Mouse (Mus musculus) kidney, adult 2 months (tissue): ENCODE data around the gene Pim1. TPM values are rescaled to one million over a fixed set of nuclear protein-coding genes. Genes with fewer than 3 reads are reported as not detected.
"Not testable (repeated sequence)": the region's sequence is repeated elsewhere in the genome, so short reads cannot be mapped to it uniquely, and the experiment has no call there.

Experiments used
- DNase-seq: peaks from one replicate; pipeline ENCODE4 v3.0.0; 2021
- H3K27ac ChIP-seq: fragments of 200-500 bp; 2 replicates; pipeline ENCODE4 v1.5.1; 2012; ENCODE audit warnings: low read depth, low read length, control low read depth, inconsistent platforms; ENCODE audit not compliant: insufficient read depth
- H3K27me3 ChIP-seq: fragments of 200-500 bp; replicated peaks from 2 replicates; pipeline ENCODE4 v1.6.1; 2012; ENCODE audit warnings: mild to moderate bottlenecking, moderate library complexity, low read length, inconsistent platforms; ENCODE audit not compliant: control insufficient read depth, insufficient read depth
- H3K36me3 ChIP-seq: fragments of 200-500 bp; 2 replicates; pipeline ENCODE4 v1.6.1; 2012; ENCODE audit warnings: mild to moderate bottlenecking, moderate library complexity, low read length, inconsistent platforms; ENCODE audit not compliant: control insufficient read depth, insufficient read depth
- H3K4me1 ChIP-seq: fragments of 200-500 bp; 2 replicates; pipeline ENCODE4 v1.6.1; 2011; ENCODE audit warnings: low read length; ENCODE audit not compliant: control insufficient read depth, insufficient read depth
- H3K4me3 ChIP-seq: fragments of 200-500 bp; 2 replicates; pipeline ENCODE4 v1.5.1; 2011; ENCODE audit warnings: mild to moderate bottlenecking, low read depth, low read length, control low read depth; ENCODE audit not compliant: insufficient read depth
- CTCF ChIP-seq: fragments of 200-500 bp; conservative IDR thresholded peaks from 2 replicates; pipeline ENCODE4 v1.5.1; 2011; ENCODE audit warnings: low read depth, mild to moderate bottlenecking, control low read depth, low read length, moderate library complexity, mixed read lengths; ENCODE audit not compliant: insufficient read depth, insufficient read length
- POLR2A ChIP-seq: fragments of 200-500 bp; IDR thresholded peaks from one replicate; pipeline ENCODE4 v1.6.1; 2011; ENCODE audit warnings: low read depth, low read length, control low read depth
- WGBS: fragments of 180-500 bp; shearing (Covaris S2); methylation state at CpG from one replicate; pipeline ENCODE4 v1.1.7; 2018; 5-methylcytosine and 5-hydroxymethylcytosine counted together
- polyA plus RNA-seq: library from polyadenylated mRNA; depleted of rRNA; stranded (reverse); fragments of >200 nt; gene quantifications from 2 replicates; pipeline ENCODE4 v1.2.3, GENCODE M21; 2012

Pim1 gene
- polyA plus RNA-seq, 1 experiment = 18.8 TPM

DNA sequence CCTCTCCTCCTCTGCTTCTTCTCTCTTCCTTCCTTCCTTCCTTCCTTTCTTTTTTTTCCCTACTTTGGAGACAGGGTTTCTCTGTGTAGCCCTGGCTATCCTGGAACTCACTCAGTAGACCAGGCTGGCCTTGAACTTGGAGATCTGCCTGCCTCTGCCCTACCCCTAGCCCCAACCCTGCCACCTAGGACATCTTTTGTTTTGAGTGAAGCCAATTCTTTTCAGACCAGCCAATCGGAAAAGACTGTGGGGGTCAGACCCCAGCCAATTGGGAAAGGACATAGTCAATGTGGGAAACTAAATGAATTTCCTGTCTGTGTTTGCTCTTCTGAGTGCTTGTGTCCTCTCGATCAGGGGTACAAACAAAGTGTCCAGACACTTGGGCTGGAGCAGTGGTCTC lies 42.0 kb upstream of the Pim1 start:
- 0 out of 2 replicates have a peak, but pooled peaks cover 3% of the 10 kb centered on the region for H3K4me1 ChIP-seq
- no peak for DNase-seq
- H3K27me3 ChIP-seq = no peaks in the 10 kb centered on the region
- no peaks in the 10 kb centered on the region for H3K36me3 ChIP-seq
- WGBS = 67% methylated on average over 2 of the region's 2 CpGs
- no peak overlapping the region for H3K4me3 ChIP-seq
- no peak overlapping the region for H3K27ac ChIP-seq
- no peak for TF ChIP-seq POLR2A
- TF ChIP-seq CTCF = no peak

DNA sequence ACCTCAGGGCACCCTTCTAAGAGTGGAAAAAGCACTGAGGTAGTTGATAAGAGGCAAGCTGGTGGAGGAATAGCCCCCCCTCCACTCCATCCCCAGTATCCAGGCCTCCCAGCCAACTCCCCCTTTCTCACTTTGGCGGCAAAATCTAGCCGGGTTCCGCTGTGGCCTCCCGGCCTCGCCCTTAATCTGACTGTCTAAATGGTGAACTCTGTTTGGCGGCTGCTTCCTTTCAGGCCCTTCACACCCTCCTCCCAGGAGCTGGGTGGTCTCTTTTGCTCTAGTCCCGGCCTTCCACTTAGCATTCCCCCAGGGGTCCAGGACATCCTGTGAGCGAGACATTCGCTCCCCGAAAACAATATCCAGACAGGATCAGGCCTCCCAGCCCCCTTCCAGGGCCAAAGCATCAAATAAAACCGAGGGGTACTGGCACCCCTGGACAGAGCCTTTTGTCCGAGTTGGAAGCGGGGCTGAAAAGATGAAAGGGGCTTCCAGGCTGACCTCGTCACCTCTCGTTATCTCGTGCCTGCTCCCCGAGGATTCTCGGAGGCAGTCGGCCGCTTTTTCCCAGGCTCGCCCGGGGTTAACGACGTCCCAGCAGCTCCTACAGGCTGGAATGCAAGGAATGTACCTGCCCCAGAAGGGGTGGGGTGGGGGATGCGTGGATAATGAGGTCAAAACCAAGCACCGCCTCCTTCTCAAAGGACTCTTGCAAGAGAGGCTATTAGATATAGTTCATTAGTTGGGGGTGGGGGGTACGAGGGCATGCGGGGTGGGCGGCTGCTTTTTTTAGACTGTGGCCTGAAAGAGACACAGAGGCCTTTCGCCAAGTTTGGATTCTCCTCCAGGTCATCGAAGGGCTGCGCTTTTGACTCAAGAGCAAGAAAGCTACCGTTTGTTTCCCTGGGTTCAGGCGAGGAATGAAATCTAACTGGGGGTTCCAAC lies 39.4 kb upstream of the Pim1 start:
- Histone ChIP-seq H3K36me3 (no peaks in the 10 kb centered on the region), H3K27me3 (no peaks in the 10 kb centered on the region), H3K27ac (peak overlapping the region; percentile 53; the same call in 1 of the 2 replicates), H3K4me1 (0 out of 2 replicates have a peak, but pooled peaks cover 3% of the 10 kb centered on the region), H3K4me3 (peak overlapping the region; percentile 3; the same call in 1 of the 2 replicates)
- peak; percentile 89 for DNase-seq
- TF ChIP-seq CTCF (no peak; the same call in 1 of the 2 replicates), POLR2A (no peak)
- WGBS = 16% methylated on average over 34 of the region's 34 CpGs

DNA sequence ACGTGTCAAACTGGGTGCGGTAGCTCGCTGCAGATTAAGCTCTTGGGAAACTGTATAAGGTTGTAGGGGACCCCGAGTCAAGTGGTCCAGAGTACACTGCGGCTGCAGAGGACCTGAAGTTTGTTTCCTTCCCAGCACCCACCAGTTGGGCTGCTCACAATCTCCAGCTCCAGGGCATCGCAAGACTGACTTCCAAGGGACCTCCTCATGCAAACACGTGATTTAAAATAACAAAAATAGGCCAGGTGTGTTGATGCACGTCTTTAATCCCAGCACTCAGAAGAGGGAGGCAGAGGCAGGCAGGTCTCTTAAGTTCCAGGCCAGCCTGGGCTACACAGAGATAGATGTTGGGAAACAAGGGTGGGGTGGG lies 38.7 kb upstream of the Pim1 start:
- DNase-seq = no peak
- Histone ChIP-seq H3K36me3 (no peaks in the 10 kb centered on the region), H3K27ac (0 out of 2 replicates have a peak overlapping the region, but pooled peaks have one; percentile 13), H3K4me1 (0 out of 2 replicates have a peak, but pooled peaks cover 3% of the 10 kb centered on the region), H3K27me3 (no peaks in the 10 kb centered on the region), H3K4me3 (no peak overlapping the region)
- WGBS = 41% methylated on average over 8 of the region's 8 CpGs
- TF ChIP-seq CTCF (no peak), POLR2A (no peak)

GRCm38 (mm10) chr17:29454119-29454518 lies 36.4 kb upstream of the Pim1 start:
- not testable (repeated sequence) for H3K4me3 ChIP-seq, H3K27me3 ChIP-seq, H3K36me3 ChIP-seq, H3K27ac ChIP-seq, H3K4me1 ChIP-seq, DNase-seq
- 0 out of 2 replicates have a peak, but pooled peaks have one; percentile 17 for TF ChIP-seq CTCF
- 96% methylated on average over 2 of the region's 3 CpGs for WGBS

GRCm38 (mm10) chr17:29455411-29456120 lies 35.0 kb upstream of the Pim1 start:
- peak; percentile 69 for DNase-seq
- Histone ChIP-seq H3K4me1 (0 out of 2 replicates have a peak, but pooled peaks cover 3% of the 10 kb centered on the region), H3K27ac (no peak overlapping the region), H3K27me3 (no peaks in the 10 kb centered on the region), H3K4me3 (no peak overlapping the region), H3K36me3 (no peaks in the 10 kb centered on the region)
- WGBS = 68% methylated on average over 9 of the region's 9 CpGs
- no peak for TF ChIP-seq CTCF

DNA sequence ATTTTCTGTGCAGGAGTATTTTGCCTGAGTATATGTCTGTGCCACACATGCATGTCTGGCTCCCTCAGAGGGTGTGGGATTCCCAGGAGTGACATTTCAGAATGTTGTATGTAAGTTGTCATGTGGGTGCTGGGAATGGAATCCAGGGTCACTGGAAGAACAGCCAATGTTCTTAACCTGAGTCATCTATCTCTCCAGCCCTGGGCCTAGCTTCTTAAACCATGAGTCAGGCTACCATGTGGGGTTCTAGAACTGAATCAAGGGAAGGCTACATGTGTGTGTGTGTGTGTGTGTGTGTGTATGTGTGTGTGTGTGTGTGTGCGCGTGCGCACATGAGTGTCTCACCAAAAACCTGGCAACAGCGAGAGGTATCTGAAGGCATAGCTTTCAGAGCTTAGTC lies 34.1 kb upstream of the Pim1 start:
- Histone ChIP-seq H3K4me3 (no peak overlapping the region), H3K36me3 (no peaks in the 10 kb centered on the region), H3K27me3 (no peaks in the 10 kb centered on the region), H3K27ac (no peak overlapping the region), H3K4me1 (no peaks in the 10 kb centered on the region)
- DNase-seq = no peak
- TF ChIP-seq POLR2A (no peak), CTCF (no peak)
- 100% methylated on average over 4 of the region's 4 CpGs for WGBS

DNA sequence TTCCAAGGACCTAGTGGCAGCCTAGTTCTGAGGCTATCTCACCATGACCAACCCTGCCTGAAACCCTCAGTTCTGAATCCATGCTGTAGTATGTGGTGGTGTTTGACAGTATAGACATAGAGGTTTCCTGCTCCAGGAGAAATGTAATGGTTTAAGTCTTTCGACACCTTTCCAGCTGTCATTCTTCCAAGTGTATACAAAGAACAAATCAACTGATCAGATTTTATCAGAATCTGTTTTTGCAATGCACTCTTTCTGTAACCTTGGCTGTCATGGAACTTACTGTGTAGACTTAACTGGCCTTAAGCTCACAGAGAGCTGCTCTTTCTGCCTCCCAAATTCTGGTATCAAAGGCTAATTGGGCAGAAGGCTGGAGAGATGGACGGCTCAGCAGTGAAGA lies 33.6 kb upstream of the Pim1 start:
- Histone ChIP-seq H3K36me3 (no peaks in the 10 kb centered on the region), H3K27ac (no peak overlapping the region), H3K4me3 (no peak overlapping the region), H3K4me1 (no peaks in the 10 kb centered on the region), H3K27me3 (no peaks in the 10 kb centered on the region)
- DNase-seq = no peak
- 92% methylated on average over 2 of the region's 2 CpGs for WGBS
- TF ChIP-seq POLR2A = no peak
- no peak for TF ChIP-seq CTCF
